Mouse (Mus musculus) brain, embryonic 18.5 days (tissue): ENCODE measurements at regions not wholly inside any gene's neighbourhood (a gene's known extent, or its start where the extent isn't known, plus 50 kb on each side); places are given as distances from the start of the nearest gene placed in this dataset.

Experiments used
- DNase-seq: peaks from one replicate; pipeline ENCODE4 v3.0.0-alpha.2; 2012; ENCODE audit warnings: low read depth, low spot score

GRCm38 (mm10) chr9:61089066-61089686 lies 283.0 kb upstream of the Tle3 start:
- no peak for DNase-seq

- no peak for DNase-seq
These were observed 281.1 kb upstream of the Tle3 start for GRCm38 (mm10) chr9:61091036-61091435.

DNA sequence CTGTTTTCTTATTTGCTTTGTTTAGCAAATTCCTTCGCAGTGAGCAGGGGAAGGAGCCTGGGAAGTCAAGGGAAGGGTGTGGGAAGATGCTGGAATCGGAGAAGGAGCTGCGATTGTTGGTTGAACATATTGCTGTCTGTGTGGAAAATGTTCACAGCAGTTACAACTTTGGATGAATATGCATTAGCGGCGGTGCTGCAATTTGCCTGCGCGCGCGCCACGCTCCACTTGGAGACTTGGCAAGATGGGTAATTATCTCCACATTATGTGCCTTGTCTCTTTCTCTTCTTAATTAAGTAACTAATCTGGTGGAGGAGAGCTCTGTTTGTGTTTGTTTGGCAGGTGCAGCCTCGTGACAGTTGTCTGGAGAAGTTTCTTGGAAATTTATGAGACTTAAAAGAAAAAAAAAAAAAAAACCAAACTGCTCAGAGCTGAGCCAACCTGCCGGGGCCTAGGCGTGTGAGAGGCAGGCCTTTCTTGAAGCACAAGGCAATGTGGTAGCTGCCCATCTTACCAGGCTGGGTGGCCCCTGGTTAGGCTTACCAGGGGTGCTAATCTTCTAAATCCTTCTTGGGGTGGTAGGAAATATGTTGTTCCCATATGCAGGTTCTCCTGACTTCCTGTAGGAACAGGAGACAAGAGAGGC lies 279.2 kb upstream of the Tle3 start:
- DNase-seq: peak; percentile 81

- no peak for DNase-seq
These were observed 276.9 kb upstream of the Tle3 start for GRCm38 (mm10) chr9:61095069-61095775.

GRCm38 (mm10) chr9:61101741-61102450 lies 270.3 kb upstream of the Tle3 start:
- no peak for DNase-seq

GRCm38 (mm10) chr9:61102451-61103358 lies 269.5 kb upstream of the Tle3 start:
- DNase-seq: no peak

DNA sequence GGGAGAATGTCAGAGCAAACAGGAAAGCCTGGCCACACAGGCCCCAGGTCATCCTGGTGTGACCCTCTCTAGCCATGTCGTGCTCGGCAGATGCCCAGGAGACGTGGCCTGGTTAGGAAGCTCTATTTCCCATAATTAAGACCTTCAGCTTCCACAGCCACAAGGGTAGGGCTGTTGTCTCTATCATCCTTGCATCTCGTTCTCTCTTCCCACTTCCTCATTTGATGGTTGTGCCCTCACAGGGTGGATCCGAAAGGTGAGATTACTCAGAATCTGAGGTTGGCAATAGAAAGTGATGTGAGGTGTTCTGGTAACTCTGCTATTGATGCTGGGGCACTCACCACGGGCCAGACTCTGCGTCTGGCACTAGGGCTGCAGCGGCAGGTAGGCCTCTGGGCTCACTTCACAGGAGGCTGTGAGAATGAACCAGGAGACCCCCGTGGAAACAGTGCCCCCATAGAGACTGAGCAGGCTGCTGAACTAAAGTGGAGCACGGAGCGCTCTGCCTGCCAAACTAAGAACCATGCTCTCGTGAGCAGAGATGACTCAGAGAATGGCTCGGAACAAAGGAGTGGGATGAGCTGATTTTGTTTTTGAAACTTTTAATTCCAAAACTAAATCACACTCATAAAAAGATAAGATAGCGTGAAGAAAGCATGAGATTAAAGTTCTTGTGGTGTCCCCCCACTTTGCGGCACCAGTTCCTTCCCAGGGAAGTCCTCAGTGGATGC lies 266.5 kb upstream of the Tle3 start:
- no peak for DNase-seq

DNA sequence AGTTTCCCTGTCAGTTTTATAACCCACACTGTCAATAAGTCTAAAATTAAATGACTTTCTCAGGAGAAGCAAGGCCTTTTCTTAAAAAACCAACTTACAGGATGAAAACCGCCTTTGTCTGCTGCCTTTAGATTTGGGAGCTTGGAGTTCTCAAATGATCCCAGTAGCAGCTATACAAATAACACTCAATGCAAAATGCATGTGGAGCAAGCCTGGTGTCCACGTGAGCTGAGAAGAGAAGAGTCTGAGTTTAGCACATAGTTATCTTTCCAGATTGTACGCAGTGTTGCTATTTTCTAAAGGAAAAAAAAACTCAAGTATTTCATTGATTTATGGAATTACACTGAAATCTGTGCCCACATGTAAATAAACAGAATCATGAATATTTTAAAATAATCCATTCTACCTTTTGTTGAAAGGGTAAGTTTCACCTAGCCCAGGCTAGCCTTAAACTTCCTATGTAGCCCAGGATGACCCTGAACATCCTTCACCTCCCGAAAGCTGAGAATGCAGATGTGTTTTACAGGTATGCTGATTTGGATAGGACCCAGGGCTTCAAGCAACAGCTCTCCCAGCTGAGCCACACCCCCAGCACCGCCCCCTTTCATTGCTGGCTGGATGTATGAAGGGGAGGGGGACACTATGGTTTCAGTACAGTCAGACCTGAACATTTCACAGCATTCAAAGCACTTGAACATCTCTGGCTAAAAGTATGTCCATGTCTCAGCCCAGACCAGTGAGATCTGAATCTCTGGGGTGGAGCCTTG lies 262.5 kb upstream of the Tle3 start:
- DNase-seq: no peak

GRCm38 (mm10) chr9:61111206-61111605 lies 261.0 kb upstream of the Tle3 start:
- DNase-seq: no peak

DNA sequence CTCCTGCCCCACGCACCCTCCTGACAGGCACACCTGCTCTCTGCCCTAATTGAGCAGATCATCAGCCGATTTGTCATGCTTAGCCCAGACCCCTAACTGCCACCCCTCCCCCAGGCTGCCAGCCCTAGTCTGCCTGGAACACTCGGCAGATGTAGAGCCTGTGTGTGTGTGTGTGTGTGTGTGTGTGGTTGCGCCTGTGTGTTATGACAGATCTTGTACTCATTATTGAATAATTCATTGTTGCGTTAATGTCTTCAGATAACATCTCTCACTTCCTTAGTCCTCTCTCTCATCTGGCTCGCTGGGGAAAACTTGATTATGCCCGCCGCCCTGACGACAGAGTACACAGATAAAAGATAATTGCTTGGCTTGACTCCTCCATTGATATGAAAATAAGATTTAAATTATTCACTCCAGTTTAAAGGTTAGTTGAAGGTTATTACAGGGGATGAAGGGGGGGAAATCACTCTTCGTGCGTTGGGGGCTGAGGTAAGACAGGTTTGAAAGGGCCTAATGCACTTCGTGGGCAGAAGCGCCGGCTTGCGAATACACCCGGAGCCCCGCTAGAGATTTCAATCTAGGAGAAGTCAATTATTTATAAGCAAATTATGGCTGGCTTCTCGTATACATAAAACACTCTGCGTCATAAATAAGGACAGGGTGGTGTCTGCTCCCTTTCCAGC lies 260.3 kb upstream of the Tle3 start:
- DNase-seq: no peak

DNA sequence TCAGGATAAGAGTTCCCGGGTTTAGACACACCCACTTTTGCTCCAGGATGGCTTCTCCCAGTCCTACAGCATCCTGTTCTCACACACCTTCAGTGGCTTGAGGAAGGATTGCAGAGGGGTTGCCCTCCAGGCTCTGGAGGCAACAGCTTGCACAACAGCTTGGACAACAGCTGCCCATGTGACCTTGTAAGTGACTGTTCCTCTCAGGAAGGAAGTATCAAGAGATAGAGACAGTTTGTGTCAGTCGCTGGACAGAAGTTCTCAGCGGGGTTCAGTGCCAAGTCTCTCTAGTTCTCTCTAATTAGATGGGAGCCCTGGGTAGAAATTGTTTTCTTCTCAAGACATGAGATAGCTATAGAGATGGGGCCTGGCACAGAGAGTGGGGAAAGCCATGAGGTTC lies 252.9 kb upstream of the Tle3 start:
- no peak for DNase-seq

GRCm38 (mm10) chr9:61120531-61120930 lies 251.6 kb upstream of the Tle3 start:
- DNase-seq: no peak

DNA sequence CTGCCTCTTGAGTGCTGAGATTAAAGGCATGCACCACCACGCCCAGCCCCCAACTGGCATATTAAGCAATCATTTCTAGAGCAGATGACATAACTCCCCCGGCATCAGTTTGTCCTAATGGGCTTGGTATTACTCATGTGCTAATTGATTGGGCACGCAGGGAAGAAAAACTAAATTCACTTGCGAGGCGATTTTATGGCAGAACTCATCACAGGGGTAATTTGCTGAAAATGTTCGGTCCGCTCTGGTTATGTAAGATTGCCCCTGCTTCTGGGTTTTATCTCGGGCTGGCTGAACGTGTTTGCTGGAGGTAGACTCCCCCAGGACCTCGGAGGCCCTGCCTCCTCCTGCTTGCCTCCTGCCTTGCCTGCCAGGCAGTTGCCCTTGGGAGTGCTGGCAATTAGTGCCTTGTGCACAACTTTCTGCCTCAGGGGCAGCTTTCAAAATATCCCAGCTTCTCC lies 251.2 kb upstream of the Tle3 start:
- no peak for DNase-seq

GRCm38 (mm10) chr9:61123431-61123830 lies 248.7 kb upstream of the Tle3 start:
- DNase-seq: no peak

GRCm38 (mm10) chr9:61125769-61126168 lies 246.4 kb upstream of the Tle3 start:
- no peak for DNase-seq

GRCm38 (mm10) chr9:61128077-61128476 lies 244.1 kb upstream of the Tle3 start:
- no peak for DNase-seq

- DNase-seq: no peak
These were observed 243.0 kb upstream of the Tle3 start for GRCm38 (mm10) chr9:61129186-61129585.

DNA sequence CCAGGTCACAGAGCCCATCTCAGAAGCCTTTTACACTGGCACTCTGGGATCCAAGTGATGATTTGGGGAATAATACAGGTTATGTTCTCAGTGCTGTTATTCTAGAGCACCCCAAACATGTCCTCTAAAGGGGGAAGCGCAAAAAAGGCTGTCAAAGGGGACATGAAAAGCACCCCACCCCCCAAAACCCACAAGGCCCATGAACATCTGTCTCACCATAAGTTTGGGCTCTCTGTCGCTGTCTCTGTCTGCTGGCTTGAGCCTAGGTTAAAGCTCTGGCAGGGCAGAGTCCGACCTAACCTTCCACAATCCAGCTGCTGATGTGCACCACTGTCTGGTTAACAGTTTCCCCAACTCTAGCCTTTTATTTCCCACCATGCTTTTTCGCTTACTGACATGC lies 241.3 kb upstream of the Tle3 start:
- DNase-seq: no peak

DNA sequence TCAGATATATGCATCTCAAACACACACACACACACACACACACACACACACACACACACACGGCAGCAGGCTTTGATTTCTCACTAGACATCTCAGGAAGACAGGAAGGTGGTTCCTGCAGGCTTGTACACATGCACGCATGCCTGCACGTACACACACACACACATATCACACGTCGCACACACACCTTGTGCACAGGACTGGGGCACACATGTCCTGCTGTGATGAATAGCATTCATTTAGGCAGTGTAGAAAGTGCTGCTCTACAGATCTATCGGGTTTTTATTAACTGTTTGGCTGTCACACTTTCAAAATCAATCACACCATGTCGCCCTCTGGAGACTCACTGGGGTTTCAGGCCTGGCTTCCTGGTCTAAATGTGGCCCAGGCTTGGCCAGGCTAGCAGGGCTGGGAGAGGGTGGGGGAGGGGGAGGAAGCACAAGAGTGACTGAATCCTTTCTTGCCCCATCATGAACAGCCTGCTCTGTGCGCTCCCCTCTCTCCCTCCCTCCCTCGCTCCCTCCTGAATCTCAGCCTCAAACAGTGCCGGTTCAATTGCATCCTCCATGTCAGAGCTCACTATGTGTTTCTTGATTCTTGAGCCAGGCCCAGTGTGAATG lies 236.8 kb upstream of the Tle3 start:
- no peak for DNase-seq
